Mouse (Mus musculus): ENCODE measurements around the gene S1pr1.

Gene S1pr1

DNA sequence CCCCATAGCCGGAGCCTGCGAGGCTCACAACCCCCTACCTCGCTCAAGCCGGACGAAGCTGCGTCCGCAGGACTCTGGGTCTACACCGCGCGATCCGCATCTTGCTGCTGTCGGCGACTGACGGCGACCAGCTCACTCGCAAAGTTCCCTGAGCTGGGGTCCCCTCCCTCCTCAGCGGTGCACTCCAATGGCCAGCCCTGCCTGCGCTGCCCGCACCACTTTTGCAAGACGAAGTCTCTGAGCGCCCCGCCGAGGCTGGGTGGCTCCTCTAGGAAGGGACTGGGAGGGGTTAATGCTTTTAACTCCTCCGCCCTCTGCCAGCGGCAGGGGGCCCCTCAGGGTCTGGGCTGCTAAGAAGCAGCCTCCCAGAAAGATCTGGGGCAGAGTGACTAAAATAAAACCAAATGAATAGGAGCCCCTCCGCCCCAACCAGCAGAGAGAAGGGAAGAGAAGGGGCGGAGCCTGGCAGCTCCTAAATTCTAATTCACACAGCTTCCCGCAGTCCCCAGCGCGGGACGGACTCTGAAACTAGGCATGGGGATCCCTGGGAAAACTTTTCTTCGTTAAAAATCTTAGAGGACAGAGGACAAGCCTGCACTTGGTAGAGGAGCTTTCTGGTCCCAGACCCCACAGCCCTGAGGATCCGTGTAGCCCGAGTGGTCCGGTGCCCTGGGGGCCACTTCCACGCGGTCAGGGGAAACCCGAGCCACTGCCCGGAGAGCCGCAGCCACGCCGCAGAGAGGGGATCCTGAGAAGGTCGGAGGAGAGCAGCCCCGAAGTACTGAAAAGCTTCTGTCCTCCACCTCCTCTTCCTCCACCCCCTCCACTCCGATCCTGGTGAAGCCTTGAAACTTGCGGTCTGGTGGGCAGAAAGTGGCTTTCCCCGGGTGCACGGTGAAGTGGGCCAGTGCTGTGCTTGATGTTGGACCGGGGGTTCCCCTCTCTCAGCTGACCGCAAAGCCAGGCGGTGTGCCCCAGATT lies at the start of gene S1pr1:
Gene S1pr1, minus strand, starts transcription at position 402 of the 981 bp plus-strand sequence.
- DNase-seq (ENCODE audit: low spot score in 2 of 2), result peak; percentile 57

DNA sequence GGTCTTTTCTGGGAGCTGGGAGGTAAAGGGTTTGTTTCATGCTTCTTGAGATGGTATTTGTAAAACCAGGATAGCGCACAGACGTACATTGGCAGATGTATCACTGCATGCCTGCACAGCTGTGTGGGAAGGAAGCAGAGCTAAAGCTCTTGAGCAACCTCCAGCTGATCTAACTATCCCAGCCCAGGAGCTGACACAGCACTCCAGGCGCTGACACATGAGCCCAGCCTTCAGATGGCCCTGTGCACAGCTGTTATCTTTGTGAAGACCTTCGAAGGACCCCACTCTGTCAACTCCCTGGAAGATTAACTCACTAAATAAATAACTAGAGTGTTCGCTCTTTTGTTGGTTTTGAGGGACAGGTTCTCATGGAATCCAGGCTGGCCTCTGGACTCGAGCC lies 48.4 kb upstream of the S1pr1 start:
- no peak for DNase-seq (ENCODE audit: low spot score in 2 of 2)

DNA sequence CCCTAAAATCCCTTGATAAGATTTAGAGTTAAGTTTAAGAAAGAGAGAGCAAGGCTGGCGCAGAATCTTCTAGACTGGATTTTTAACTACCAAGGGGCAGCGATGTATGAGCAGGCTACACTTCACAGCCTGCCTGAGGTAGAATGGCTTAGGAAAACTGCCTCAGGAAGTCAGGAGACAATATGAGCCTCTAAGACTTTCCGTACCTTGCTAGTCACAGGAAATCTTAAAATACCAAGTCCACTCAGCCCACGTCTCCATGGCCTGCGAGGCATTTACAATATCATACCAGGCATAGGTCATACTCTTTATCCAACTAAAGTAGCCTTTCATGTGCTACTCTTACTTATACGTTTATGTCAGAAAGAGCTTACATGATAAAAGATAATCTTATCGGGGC lies 48.0 kb upstream of the S1pr1 start:
- DNase-seq (ENCODE audit: low spot score in 2 of 2), result no peak

DNA sequence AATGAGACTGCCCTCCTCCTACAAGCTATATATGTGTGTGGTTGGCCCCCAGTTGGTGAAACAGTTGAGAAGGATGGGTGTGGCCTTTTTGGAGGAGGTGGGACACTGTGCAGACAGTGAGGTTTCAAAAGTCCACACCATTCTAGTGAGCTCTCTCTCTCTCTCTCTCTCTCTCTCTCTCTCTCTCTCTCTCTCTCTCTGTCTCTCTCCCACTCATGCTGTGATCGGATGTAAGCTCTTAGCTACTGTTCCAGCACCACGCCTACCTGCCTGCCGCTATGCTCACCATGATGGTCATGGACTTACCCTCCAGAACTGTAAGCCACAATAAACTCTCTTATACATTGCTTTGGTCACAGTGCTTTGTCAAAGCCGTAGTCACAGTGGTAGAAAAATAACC lies 44.8 kb upstream of the S1pr1 start:
- no peak for DNase-seq (ENCODE audit: low spot score in 2 of 2)

DNA sequence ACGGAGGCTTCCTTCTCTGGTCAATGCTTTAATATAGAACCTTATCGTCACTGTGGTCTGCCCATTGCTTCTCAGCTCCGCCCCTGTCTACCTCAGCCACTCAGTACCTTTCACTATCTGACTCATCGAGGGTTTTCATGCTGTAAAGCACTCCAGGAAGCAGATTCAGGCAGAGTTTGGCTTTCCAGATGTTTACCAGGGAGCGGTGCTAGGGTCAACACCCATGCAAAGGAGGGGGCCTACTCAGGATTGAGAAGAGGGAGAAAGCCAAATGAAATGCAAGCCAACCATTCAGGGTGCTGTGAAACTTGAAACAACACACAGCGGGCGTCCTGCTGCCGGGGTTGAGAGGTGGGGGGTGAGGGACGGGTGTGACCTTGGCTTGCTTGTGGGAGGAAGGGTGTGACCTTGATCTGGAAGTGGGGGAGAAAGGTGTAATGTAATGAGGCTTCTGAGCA lies 43.6 kb upstream of the S1pr1 start:
- no peak for DNase-seq (ENCODE audit: low spot score in 2 of 2)

DNA sequence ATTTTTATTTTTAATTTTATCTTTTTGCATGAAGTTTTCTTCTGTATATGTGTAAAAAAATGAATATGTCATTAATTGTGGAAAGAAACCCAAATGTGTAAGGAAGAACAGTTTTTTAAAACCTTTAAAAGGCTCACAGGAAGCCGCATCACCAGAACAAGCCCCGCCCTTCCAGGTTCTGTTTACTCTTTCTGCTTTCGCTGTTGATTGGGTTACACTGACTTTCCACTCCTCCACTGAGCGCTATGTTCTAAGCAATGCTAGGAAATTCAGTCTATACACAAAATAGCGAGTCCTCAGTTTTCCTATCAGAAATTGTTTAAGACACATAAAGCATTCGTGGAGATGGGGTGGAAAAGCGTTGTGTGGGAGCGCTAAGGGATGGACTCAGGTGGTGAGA lies 39.6 kb upstream of the S1pr1 start:
- no peak for DNase-seq (ENCODE audit: low spot score in 2 of 2)

DNA sequence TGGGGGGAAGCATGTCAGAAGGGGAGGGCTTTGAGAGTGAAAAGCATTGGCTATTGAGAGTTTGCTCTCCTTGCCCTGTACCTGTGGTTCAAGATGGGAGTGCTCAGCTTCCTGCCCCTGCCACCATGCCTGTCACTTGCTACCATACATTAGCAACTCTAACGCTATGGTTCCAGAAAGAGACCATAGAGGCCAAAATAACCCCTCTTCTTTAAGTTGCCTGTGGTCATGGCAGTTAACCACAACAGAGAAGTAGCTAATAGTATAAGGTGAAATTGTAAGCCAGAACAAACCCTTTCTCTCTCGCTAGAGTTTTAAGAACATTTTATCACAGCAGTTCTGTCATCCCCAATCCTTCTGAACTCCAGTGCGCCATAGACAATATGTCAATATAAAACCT lies 35.5 kb upstream of the S1pr1 start:
- no peak for DNase-seq (ENCODE audit: low spot score in 2 of 2)

DNA sequence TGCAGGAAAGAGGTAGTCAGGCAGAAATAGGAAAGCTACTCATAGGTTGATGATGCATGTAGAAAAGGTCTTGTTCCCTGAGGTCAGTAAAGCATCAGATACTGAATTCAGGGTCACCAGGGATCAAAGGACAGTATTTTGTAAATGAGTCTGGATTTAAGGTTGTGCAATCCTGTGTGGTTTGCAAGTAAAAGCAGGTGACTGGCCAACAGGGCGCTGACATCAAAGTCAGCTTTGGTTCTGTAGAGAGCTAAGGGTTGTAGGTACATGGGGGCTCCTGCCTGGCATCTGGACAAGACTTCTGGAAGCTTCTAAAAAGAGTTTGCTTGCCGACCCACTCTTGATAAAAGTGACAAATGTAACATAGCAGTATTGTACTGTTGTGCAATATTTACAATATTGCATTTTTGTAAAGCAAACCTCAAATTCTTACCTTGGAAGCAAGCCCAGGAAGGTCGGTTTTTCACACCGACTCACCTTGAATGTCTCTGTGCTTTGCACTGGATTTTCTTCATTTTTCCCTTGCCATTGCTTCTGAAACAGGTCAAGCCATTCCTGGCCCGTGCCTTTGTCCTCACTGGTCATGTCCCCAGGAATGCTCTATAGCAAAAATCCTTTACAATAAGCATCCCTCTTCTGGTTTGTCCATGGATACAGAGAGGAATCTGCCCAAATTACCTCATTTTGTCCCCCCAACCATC lies 33.6 kb upstream of the S1pr1 start:
- DNase-seq (ENCODE audit: low spot score in 2 of 2), result no peak

DNA sequence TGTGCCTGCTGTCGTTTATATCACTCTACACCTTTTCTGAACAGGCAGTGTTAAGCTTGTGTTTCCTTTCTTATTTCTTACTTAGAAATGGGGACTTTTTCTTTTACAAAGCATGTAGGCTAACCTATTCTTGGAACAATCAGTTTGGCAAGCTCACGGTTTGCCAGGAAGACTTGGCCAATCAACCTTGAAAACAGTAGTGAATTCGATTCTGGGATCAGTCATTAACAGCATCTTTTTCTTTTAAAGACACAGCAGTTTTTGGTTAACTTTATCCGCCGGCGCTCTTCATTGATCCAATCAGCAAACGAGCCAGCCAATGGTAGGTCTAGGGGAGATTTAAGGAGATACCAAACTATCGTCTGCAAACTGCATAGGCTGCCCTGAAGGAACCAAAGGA lies 31.6 kb upstream of the S1pr1 start:
- DNase-seq (ENCODE audit: low spot score in 2 of 2), result no peak

DNA sequence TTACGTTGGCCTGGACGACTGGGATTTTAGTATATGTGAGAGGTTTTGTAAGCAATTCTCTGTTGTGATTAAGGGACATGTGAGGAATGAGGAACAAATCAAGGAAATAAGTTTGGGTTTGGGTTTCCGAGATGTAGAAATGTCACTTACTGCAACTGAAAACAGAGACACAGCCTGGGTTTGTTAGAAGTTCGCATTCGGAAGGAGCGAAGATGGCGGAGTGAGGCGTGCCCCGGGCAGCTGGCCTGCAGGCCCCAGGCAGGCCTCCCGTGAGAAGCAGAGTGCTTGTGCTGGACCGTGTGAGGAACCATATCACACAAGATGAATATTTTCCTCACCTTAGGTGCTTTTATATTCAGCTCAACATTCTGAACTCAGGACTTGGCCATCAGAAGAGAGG lies 30.2 kb upstream of the S1pr1 start:
- no peak for DNase-seq (ENCODE audit: low spot score in 2 of 2)

DNA sequence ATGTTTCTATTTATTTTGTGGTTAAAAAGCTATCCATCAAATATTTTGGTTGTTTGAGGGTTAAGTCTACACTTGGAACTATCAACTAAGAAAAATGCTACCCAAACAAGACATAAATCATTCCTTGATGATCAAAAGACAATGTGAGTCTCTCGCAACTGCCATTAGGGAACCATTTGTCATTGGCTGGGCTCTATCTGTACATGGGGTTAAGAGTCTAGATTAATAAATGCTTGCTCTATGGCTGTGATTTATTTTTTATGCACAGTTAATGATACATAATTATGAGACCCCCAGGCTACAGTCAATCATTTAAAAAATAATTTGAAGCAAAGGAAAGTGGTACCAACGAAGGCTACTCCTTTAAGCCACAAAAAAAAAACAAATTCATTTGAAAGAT lies 23.7 kb upstream of the S1pr1 start:
- DNase-seq (ENCODE audit: low spot score in 2 of 2), result no peak

DNA sequence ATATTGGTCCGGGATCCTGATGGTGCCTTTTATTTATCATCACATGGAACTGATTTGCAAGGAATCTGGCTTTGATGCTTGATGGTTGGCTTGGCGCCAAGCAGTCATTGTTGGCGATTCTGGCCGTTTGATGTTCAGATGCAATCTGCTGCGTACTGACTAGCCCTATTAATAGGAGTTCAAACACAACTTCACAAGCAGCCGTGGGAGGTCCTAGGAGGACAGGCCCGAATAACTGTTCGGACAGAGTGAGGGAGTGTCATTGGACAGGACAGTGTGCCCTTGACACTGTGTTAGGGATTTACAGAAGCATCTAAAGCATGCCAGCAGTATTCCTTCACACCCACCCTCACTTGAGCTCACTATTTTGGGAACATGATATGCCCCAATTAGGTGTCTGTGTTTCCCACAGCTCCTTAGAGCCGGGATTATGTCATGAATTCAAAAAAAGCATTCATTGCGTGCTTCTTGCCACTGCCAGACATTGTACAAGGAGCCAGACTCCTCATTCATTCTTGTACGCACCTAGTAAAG lies 23.0 kb upstream of the S1pr1 start:
- peak in 1 of 2 experiments; percentile 14 for DNase-seq (ENCODE audit: low spot score in 2 of 2)

DNA sequence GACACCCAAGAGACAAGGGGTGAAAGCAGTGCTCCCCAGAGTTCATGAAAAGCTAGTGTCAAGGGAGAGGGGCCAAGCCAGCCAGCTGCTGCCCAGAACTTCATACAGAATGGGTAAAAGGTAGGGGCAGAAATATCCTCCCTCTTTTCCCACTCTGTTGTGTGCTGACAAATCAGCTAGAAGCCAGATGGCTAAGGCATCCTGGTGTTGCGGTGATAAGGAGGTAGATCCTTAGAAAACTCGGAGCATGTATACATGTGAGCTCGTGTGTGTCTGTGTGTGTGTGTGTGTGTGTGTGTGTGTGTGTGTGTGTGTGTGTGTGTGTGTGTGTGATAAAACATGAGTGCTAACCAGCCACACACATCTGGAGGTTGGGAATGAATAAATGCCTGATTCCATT lies 20.7 kb upstream of the S1pr1 start:
- DNase-seq (ENCODE audit: low spot score in 2 of 2), result no peak

DNA sequence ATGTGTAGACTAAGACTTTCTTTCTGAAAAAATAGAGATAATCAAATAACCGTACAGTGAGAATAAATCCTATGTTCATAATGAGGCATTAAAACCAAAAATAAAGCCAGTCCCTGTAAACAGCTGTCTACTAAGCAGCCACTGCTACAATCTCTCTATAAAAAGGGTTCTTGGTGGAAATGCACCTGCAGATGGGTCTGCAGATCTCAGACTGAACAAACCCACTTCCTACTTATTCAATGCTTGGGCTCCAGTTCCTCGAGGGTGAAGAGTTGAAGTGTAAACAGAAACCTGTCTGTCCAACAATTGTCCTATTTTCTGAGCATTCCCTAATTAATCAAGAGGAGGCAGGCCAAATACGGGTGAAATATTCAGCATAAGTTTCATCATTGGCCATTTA lies 20.0 kb upstream of the S1pr1 start:
- no peak for DNase-seq (ENCODE audit: low spot score in 2 of 2)

DNA sequence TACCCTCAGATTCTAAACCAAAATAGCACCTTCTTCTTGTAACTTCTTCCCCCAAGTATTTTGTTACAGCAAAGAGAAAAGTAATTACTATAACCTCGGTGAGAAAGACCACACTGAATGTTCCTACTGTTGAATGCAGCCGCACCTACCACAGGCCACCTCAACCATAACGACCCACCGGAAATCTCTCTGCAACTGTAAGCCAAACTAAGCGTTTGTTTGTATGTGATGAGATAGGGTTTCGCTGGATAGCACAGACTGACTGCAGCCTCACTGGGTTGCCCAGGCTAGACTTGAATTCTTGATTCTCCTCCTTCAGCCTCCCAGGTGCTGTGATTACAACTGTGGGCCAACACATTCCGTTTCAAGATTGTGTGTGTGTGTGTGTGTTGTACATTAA lies 15.5 kb upstream of the S1pr1 start:
- DNase-seq (ENCODE audit: low spot score in 2 of 2), result no peak

DNA sequence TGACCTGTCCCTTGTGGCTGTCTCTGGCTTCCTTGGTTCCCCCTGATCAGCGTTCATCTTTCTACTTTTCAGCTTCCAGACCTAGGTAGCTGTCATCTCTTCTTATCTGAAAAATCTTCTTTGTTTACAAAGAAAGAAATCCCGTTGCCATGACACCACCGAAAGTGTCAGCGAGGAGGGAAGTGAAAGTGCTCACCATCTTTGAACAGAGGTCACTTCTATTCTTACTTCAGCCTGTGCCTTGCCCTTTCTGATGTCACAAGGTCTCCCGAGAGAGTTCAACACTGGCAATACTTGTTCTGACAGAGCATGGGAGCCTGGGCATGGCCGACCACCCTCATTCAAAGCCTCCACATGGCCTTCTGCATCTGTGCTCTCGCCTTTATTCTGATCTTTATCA lies 14.3 kb upstream of the S1pr1 start:
- DNase-seq (ENCODE audit: low spot score in 2 of 2), result no peak

DNA sequence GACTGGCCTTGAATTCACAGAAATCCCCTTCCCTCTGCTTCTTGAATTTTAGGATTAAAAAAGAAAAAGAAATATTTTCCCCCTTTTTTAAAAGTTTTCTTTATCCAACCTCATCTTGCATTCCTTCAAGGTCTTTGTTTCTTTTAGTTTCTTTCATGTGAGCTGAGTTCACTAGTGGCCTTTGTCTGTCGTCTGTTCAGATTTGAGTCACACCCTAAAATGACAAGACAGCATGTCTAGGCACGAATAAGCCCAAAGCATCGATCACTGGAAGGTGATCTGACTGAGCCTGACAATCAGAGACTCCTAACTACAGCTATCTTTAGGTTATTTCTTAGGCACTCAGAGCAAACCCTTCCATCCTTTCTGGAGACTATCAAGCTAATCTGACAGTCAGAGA lies 13.3 kb upstream of the S1pr1 start:
- DNase-seq (ENCODE audit: low spot score in 2 of 2), result no peak

DNA sequence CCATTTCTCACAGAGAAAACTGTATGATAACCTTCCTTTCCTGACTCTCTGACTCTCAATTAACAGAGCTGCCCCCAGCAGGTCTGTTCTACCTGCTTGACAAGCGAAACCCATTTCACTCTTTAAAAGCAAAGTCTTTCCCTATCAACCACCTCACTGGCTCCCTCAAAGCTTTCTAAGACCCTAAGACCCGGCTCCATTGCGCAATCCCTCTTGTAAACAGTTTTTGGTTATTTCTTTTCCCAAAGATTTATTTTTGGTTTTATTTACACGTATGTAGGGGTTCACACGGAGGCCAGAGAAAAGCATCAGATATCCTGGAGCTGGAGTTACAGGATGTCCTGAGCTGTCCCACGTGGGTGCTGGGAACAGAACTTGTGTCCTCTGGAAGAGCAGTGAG lies 4.0 kb upstream of the S1pr1 start:
- no peak for DNase-seq (ENCODE audit: low spot score in 2 of 2)

DNA sequence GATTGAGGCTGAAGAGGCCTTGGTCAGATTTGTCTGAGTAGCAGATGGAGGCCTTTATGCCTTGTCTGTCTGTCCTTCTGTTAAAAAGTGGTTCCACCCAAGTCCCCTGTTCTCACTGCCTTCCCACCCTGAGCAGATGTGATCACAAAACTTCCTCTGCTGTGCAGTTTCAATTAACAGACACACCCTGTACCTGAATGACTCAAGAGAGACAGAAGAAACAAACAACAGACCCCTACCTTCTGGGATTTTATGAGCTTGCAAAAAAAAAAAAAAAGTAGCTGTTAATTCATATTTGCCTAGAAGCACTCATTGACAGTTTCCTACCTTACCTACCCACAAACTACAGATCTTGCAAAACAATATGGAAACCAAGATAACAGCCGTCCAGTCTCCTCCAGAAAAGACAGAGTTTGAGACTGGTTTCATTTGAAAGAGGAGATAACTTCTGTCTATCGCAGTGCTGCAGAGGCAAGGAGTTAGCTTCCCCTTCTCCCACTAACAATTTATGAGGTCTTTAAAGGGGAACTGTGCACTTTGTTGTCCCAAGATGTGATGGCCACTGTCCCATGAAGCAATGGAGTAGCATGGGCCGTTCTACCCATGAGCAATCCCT lies 1.1 kb upstream of the S1pr1 start:
- DNase-seq (ENCODE audit: low spot score in 2 of 2), result no peak

DNA sequence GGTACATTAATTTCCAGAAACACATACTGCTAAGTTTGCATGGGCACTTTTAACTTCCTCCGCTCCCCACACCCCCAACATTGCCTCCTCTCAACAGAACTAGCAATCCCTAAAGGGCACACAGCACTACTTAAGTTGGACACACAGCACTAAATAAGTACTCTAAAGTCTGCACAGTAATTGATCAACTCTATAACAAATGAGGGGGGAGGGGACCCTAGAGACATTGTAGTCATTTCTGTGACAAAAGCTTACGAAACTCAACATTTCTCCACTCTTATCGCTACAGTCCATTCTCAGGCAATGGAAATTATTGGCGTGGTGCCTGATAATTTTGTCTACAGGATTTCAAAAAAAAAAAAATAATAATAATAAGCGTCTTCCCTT lies 830 bp downstream of the S1pr1 start:
- no peak for DNase-seq (ENCODE audit: low spot score in 2 of 2)

DNA sequence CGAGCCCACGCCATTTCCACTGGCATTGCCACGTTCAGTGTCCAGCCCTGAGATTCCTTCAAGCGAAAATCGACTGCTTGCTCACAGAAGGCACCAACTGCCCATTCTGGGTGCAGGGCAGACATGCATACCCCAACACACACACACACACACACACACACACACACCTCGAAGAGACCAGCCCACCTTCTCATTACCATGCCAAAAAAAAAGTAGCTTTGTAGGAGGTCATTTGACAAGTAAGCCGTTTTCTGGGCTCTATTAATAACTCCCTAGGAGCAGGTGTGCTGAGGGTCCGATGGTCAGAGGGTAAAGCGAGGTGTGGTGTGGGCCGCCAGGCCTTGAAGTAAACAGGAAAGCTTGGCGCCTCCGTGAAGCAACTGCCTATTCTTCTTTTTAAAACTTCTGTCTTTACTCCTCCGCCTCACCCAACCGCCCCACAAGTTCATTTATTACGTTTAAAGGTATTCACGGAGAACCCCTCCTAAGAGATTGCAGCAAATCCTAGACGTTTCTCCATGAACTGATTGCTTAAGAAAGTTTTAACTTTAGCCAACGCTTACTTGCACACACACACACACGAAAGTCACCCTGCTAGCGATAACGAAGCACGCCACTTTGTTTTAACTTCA lies 1.3 kb downstream of the S1pr1 start:
- DNase-seq (ENCODE audit: low spot score in 2 of 2), result no peak

DNA sequence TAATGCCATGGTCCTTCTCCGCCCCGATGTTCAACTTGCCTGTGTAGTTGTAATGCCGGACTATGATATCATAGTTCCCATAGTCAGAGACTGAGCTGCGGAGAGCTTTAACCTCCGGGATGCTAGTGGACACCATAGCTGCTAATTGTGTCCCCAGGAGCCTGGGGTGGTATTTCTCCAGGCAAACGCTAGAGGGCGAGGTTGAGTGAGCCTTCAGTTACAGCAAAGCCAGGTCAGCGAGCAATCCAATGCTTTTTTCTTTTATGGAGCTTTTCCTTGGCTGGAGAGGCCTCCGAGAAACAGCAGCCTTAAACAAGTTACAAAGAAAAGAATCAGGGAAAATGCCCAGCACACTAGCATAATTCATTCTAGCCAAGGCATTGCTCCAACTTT lies 2.1 kb downstream of the S1pr1 start:
- DNase-seq (ENCODE audit: low spot score in 2 of 2), result peak; percentile 61 to 76
